ENCODE assay signal across 8 mouse cellular contexts in the genomic region with DNA sequence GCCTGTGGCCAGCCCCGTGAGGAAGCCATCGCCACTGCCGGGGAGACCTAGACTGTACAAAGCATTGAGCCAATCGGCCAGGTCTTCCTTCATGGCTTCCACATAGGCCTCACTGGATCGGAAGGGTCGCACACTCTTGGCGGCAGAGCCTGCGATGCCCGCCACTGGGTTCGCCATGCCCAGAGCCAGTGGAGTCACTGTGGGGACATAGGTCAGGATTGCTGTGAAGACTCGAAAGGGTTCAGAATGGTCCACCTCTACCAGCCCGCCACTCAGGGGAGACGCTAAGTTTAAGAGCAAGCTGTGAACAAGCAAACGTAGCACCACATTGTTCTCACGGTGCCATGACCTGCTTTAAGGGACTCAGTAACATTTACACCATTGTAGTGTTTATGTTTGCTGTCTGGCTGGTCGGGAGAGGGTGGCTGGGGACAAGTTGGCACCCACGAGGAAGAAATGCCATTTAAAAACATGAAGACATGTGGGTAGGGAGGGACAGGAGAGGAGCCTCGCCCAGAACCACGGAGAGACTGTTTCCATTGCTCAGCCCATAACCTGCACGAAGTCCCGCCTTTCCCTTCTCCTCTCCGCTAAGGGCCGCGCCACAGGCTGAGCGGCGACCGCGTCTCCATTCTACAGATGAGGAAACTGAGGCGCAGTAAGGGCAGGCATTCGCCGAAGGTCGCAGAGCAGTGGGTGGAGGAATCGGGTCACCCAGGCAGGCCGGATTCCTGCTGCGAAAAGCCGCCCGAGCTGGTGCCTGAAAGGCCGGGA. TPM values are rescaled to one million over a fixed set of nuclear protein-coding genes. Genes with fewer than 3 reads are reported as not detected.
DNase-seq lines count a peak whose midpoint lies in the region; ATAC-seq and TF ChIP-seq lines count a peak whose summit lies in the region.

No protein-coding gene starts in this region.

- H3K9ac ChIP-seq in heart, embryonic 13.5 days, result peak overlapping the region; percentile 89
- H3K9ac ChIP-seq in limb, embryonic 14.5 days (ENCODE audit: low read depth, low read length, severe bottlenecking), result peak overlapping the region; percentile 70
- H3K9ac ChIP-seq in neural tube, embryonic 13.5 days, result peak overlapping the region; percentile 74

- H3K4me1 ChIP-seq in G1E (ENCODE audit: insufficient read depth, low read depth, low read length), result peaks cover 70% of the 10 kb centered on the region
- peaks cover 49% of the 10 kb centered on the region for H3K4me1 ChIP-seq in heart, embryonic 13.5 days
- H3K4me1 ChIP-seq in limb, embryonic 14.5 days (ENCODE audit: control insufficient read depth, insufficient read depth, low read length), result peaks cover 31% of the 10 kb centered on the region
- peaks cover 47% of the 10 kb centered on the region for H3K4me1 ChIP-seq in neural tube, embryonic 13.5 days (replicated peaks)

- peak overlapping the region; percentile 80 for H3K27ac ChIP-seq in heart, embryonic 13.5 days (replicated peaks)
- no peak overlapping the region for H3K27ac ChIP-seq in limb, embryonic 14.5 days (replicated peaks; ENCODE audit: low read depth, low read length)
- no peak overlapping the region for H3K27ac ChIP-seq in neural tube, embryonic 13.5 days (replicated peaks)

- H3K4me2 ChIP-seq in heart, embryonic 13.5 days, result peak overlapping the region; percentile 89
- peak overlapping the region; percentile 85 for H3K4me2 ChIP-seq in limb, embryonic 14.5 days (replicated peaks; ENCODE audit: low read depth, low read length, severe bottlenecking)
- peak overlapping the region; percentile 89 for H3K4me2 ChIP-seq in neural tube, embryonic 13.5 days

- peak; percentile 23 for DNase-seq in kidney, adult 11 months
- no peak for DNase-seq in kidney, postnatal 10 days
- DNase-seq in G1E (ENCODE audit: low spot score), result no peak
- DNase-seq in limb, embryonic 14.5 days (ENCODE audit: low spot score), result no peak
- no peak for DNase-seq in spleen, postnatal 36 days (ENCODE audit: low spot score in 2 of 2)

- no peak for TF ChIP-seq CTCF in G1E (IDR thresholded peaks at IDR 0.05; ENCODE audit: low read depth, low read length)

- TF ChIP-seq POLR2A in limb, embryonic 14.5 days (IDR thresholded peaks at IDR 0.05; ENCODE audit: borderline replicate concordance, extremely low read depth, insufficient read depth, insufficient read length), result no peak

- peak overlapping the region; percentile 82 for H3K4me3 ChIP-seq in G1E (ENCODE audit: low read depth, low read length)
- H3K4me3 ChIP-seq in heart, embryonic 13.5 days, result peak overlapping the region; percentile 84
- peak overlapping the region; percentile 81 for H3K4me3 ChIP-seq in limb, embryonic 14.5 days (replicated peaks; ENCODE audit: low read length)
- peak overlapping the region; percentile 65 for H3K4me3 ChIP-seq in neural tube, embryonic 13.5 days

- H3K9me3 ChIP-seq in G1E (replicated peaks), result peaks cover 31% of the 10 kb centered on the region
- no peaks in the 10 kb centered on the region for H3K9me3 ChIP-seq in heart, embryonic 13.5 days
- H3K9me3 ChIP-seq in limb, embryonic 14.5 days (ENCODE audit: control insufficient read depth, low read length), result no peaks in the 10 kb centered on the region
- H3K9me3 ChIP-seq in neural tube, embryonic 13.5 days, result no peaks in the 10 kb centered on the region

- H3K36me3 ChIP-seq in G1E (replicated peaks), result peaks cover 67% of the 10 kb centered on the region
- H3K36me3 ChIP-seq in heart, embryonic 13.5 days, result peaks cover 31% of the 10 kb centered on the region
- H3K36me3 ChIP-seq in limb, embryonic 14.5 days (ENCODE audit: control insufficient read depth, insufficient read depth, low read length), result peaks cover 39% of the 10 kb centered on the region
- H3K36me3 ChIP-seq in neural tube, embryonic 13.5 days, result peaks cover 24% of the 10 kb centered on the region

- H3K27me3 ChIP-seq in G1E (ENCODE audit: insufficient read depth, low read length), result peaks cover 4% of the 10 kb centered on the region; the same call in 1 of the 2 replicates
- H3K27me3 ChIP-seq in heart, embryonic 13.5 days (replicated peaks), result peaks cover 49% of the 10 kb centered on the region
- peaks cover 45% of the 10 kb centered on the region for H3K27me3 ChIP-seq in limb, embryonic 14.5 days (ENCODE audit: control insufficient read depth, insufficient read depth, low read length)
- peaks cover 53% of the 10 kb centered on the region for H3K27me3 ChIP-seq in neural tube, embryonic 13.5 days

- WGBS in heart, embryonic 13.5 days, result 15% methylated on average over 38 of the region's 38 CpGs
- WGBS in limb, embryonic 14.5 days, result 14% methylated on average over 38 of the region's 38 CpGs
- WGBS in neural tube, embryonic 13.5 days, result 15% methylated on average over 38 of the region's 38 CpGs

- no peak for ATAC-seq in G1E (ENCODE audit: extremely low read depth, insufficient number of reproducible peaks, low FRiP score, poor library complexity, severe bottlenecking)
- ATAC-seq in heart, embryonic 13.5 days (ENCODE audit: extremely low read depth, insufficient number of reproducible peaks, low FRiP score, low TSS enrichment), result no peak
- ATAC-seq in limb, embryonic 14.5 days (ENCODE audit: low FRiP score, low read depth), result no peak
- 0 out of 2 replicates have a peak, but pooled peaks have one; percentile 5 for ATAC-seq in neural tube, embryonic 13.5 days (ENCODE audit: low read depth)
- ATAC-seq in megakaryocyte-erythroid progenitor cell, adult 5-6 weeks (replicated peaks; ENCODE audit: low FRiP score, low TSS enrichment, poor library complexity, severe bottlenecking), result no peak

RNA-seq across cellular contexts. Expression of gene Gas2l1, which starts 0.7 kb away (rescaled TPM):
- total RNA-seq in G1E (2014; fragmentation: Nextera tagmentation), result 29.4 and 32.1 TPM in 2 replicates
- total RNA-seq in G1E (2017), result 18.2 and 22.1 TPM in 2 replicates
- polyA plus RNA-seq in G1E (2012), result 103 and 113 TPM in 2 replicates
- 21.0 TPM in 2 replicates for polyA plus RNA-seq in heart, embryonic 13.5 days (2015; fragmentation: Nextera tagmentation; extraction: Ambion mirVana)
- polyA plus RNA-seq in limb, embryonic 14.5 days (2012; rRNA removed), result 41.4 and 54.1 TPM in 2 replicates
- polyA plus RNA-seq in limb, embryonic 14.5 days (2014; fragmentation: Nextera tagmentation; extraction: Ambion mirVana), result 38.0 and 43.9 TPM in 2 replicates
- polyA plus RNA-seq in neural tube, embryonic 13.5 days (2015; fragmentation: Nextera tagmentation; extraction: Ambion mirVana), result 25.2 and 26.3 TPM in 2 replicates
- total RNA-seq in megakaryocyte-erythroid progenitor cell, adult 5-6 weeks (2014; fragmentation: Nextera tagmentation), result 0.87 and 4.4 TPM in 2 replicates
- total RNA-seq in megakaryocyte-erythroid progenitor cell, adult 5-6 weeks (2017), result 1.3 TPM in 1 of 2 replicates, not detected in the other

RNA-seq across cellular contexts. Expression of gene Rasl10a, which starts 6.5 kb away (rescaled TPM):
- total RNA-seq in G1E (2014; fragmentation: Nextera tagmentation) (not detected in 2 replicates), G1E (2017) (0.55 TPM in 1 of 2 replicates, not detected in the other)
- 0.37 and 0.47 TPM in 2 replicates for polyA plus RNA-seq in G1E (2012)
- polyA plus RNA-seq in heart, embryonic 13.5 days (2015; fragmentation: Nextera tagmentation; extraction: Ambion mirVana), result 0.59 and 0.70 TPM in 2 replicates
- 8.6 and 11.2 TPM in 2 replicates for polyA plus RNA-seq in limb, embryonic 14.5 days (2012; rRNA removed)
- 5.9 and 6.6 TPM in 2 replicates for polyA plus RNA-seq in limb, embryonic 14.5 days (2014; fragmentation: Nextera tagmentation; extraction: Ambion mirVana)
- polyA plus RNA-seq in neural tube, embryonic 13.5 days (2015; fragmentation: Nextera tagmentation; extraction: Ambion mirVana), result 0.64 and 0.99 TPM in 2 replicates
- not detected in 2 replicates for total RNA-seq in megakaryocyte-erythroid progenitor cell, adult 5-6 weeks (2014; fragmentation: Nextera tagmentation)
- not detected in 2 replicates for total RNA-seq in megakaryocyte-erythroid progenitor cell, adult 5-6 weeks (2017)

RNA-seq across cellular contexts. Expression of gene Rhbdd3, which starts 34.3 kb away (rescaled TPM):
- total RNA-seq in G1E (2014; fragmentation: Nextera tagmentation) (9.7 and 10.9 TPM in 2 replicates), G1E (2017) (19.4 and 21.1 TPM in 2 replicates)
- 37.2 and 42.8 TPM in 2 replicates for polyA plus RNA-seq in G1E (2012)
- polyA plus RNA-seq in heart, embryonic 13.5 days (2015; fragmentation: Nextera tagmentation; extraction: Ambion mirVana), result 28.2 and 34.3 TPM in 2 replicates
- polyA plus RNA-seq in limb, embryonic 14.5 days (2012; rRNA removed), result 48.1 and 63.9 TPM in 2 replicates
- 24.6 and 27.4 TPM in 2 replicates for polyA plus RNA-seq in limb, embryonic 14.5 days (2014; fragmentation: Nextera tagmentation; extraction: Ambion mirVana)
- polyA plus RNA-seq in neural tube, embryonic 13.5 days (2015; fragmentation: Nextera tagmentation; extraction: Ambion mirVana), result 26.2 and 32.7 TPM in 2 replicates
- total RNA-seq in megakaryocyte-erythroid progenitor cell, adult 5-6 weeks (2014; fragmentation: Nextera tagmentation), result 12.7 and 33.4 TPM in 2 replicates
- total RNA-seq in megakaryocyte-erythroid progenitor cell, adult 5-6 weeks (2017), result 22.3 and 25.9 TPM in 2 replicates

RNA-seq across cellular contexts. Expression of gene Ewsr1, which starts 34.6 kb away (rescaled TPM):
- 454 and 476 TPM in 2 replicates for total RNA-seq in G1E (2014; fragmentation: Nextera tagmentation)
- 527 and 560 TPM in 2 replicates for total RNA-seq in G1E (2017)
- 1,012 and 1,154 TPM in 2 replicates for polyA plus RNA-seq in G1E (2012)
- polyA plus RNA-seq in heart, embryonic 13.5 days (2015; fragmentation: Nextera tagmentation; extraction: Ambion mirVana), result 435 and 450 TPM in 2 replicates
- 828 and 880 TPM in 2 replicates for polyA plus RNA-seq in limb, embryonic 14.5 days (2012; rRNA removed)
- 357 and 409 TPM in 2 replicates for polyA plus RNA-seq in limb, embryonic 14.5 days (2014; fragmentation: Nextera tagmentation; extraction: Ambion mirVana)
- 624 and 700 TPM in 2 replicates for polyA plus RNA-seq in neural tube, embryonic 13.5 days (2015; fragmentation: Nextera tagmentation; extraction: Ambion mirVana)
- total RNA-seq in megakaryocyte-erythroid progenitor cell, adult 5-6 weeks (2014; fragmentation: Nextera tagmentation), result 450 and 540 TPM in 2 replicates
- 724 and 794 TPM in 2 replicates for total RNA-seq in megakaryocyte-erythroid progenitor cell, adult 5-6 weeks (2017)
